Mouse (Mus musculus) testis, adult 2 months (tissue): Measurements from ENCODE around the gene Ly6f. TPM values are rescaled to one million over a fixed set of nuclear protein-coding genes. Genes with fewer than 3 reads are reported as not detected.

Experiments
- H3K27ac ChIP-seq: fragments of 200-500 bp; 2 replicates; pipeline ENCODE4 v1.5.1; 2012; ENCODE audit warnings: low read depth, low read length; ENCODE audit not compliant: control insufficient read depth, insufficient read depth
- H3K27me3 ChIP-seq: fragments of 200-500 bp; 2 replicates; pipeline ENCODE4 v1.6.1; 2012; ENCODE audit warnings: mild to moderate bottlenecking, low read length, moderate library complexity; ENCODE audit not compliant: control insufficient read depth, insufficient read depth
- H3K36me3 ChIP-seq: fragments of 200-500 bp; 2 replicates; pipeline ENCODE4 v1.6.1; 2012; ENCODE audit warnings: mild to moderate bottlenecking, low read length; ENCODE audit not compliant: control insufficient read depth, insufficient read depth
- H3K4me1 ChIP-seq: fragments of 200-500 bp; 2 replicates; pipeline ENCODE4 v1.6.1; 2012; ENCODE audit warnings: low read length; ENCODE audit not compliant: control insufficient read depth, insufficient read depth
- H3K4me3 ChIP-seq: fragments of 200-500 bp; 2 replicates; pipeline ENCODE4 v1.5.1; 2012; ENCODE audit warnings: low read depth, mild to moderate bottlenecking, low read length, moderate library complexity, mixed read lengths; ENCODE audit not compliant: control insufficient read depth
- CTCF ChIP-seq: fragments of 200-500 bp; IDR thresholded peaks from 2 replicates; pipeline ENCODE4 v1.5.1; 2012; ENCODE audit warnings: low read depth, mild to moderate bottlenecking, inconsistent platforms, low read length, moderate library complexity; ENCODE audit not compliant: control insufficient read depth, insufficient read depth, insufficient replicate concordance
- POLR2A ChIP-seq: fragments of 200-500 bp; IDR thresholded peaks from 2 replicates; pipeline ENCODE4 v1.6.1; 2012; ENCODE audit warnings: low read depth, mild to moderate bottlenecking, inconsistent platforms, low read length, moderate library complexity; ENCODE audit not compliant: control insufficient read depth
- polyA plus RNA-seq: library from polyadenylated mRNA; depleted of rRNA; stranded (reverse); fragments of >200 nt; gene quantifications from 2 replicates; pipeline ENCODE4 v1.2.3, GENCODE M21; 2012; rRNA removed

Gene Ly6f
- polyA plus RNA-seq: 23.7 TPM in 1 of 2 replicates, not detected in the other

- no peak within 1 kb of the TSS for H3K27ac ChIP-seq
- H3K4me3 ChIP-seq: no peak within 1 kb of the TSS
- no peaks in the 10 kb centered on the region for H3K4me1 ChIP-seq
- H3K27me3 ChIP-seq: no peaks in the 10 kb centered on the region
- no peaks in the 10 kb centered on the region for H3K36me3 ChIP-seq
- no peak for TF ChIP-seq POLR2A
These were observed at the start of gene Ly6f for GRCm38 (mm10) chr15:75268121-75268520. Gene Ly6f, plus strand, starts transcription at chr15:75268421.

- TF ChIP-seq POLR2A (no peak), CTCF (no peak)
- H3K27ac ChIP-seq: no peak overlapping the region
- no peak overlapping the region for H3K4me3 ChIP-seq
- H3K36me3 ChIP-seq: no peaks in the 10 kb centered on the region
- H3K4me1 ChIP-seq: no peaks in the 10 kb centered on the region; the same call in 1 of the 2 replicates
- no peaks in the 10 kb centered on the region for H3K27me3 ChIP-seq
These were observed 46.3 kb upstream of the Ly6f start for GRCm38 (mm10) chr15:75221942-75222341.

DNA sequence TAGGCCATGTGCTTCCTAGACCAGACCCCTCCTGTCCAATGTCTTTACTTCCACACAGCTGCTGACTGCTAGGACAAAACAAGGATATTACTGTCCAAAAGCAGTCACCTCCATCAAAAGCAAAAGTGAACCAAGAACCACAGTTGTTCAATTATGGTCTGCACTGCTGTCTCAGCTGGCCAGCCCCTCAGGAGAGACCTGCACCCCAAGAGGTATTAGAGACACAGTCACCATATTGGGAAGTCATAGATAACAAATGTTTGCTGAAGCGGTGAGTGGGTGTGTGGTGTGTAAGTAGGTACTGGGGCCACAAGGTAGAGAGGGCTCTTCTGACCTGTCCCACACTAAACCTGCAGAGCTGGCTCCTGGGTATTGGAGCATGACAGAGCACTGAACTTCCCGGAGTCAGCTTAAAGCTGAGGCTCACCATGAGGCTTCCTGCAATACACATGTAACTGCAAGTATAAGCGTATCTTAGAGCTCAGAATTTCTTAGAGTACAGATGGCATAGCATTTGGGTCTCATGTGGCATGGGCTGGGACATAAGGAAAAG is 30.4 kb upstream of the Ly6f start:
- H3K4me1 ChIP-seq: no peaks in the 10 kb centered on the region
- no peaks in the 10 kb centered on the region for H3K27me3 ChIP-seq
- no peak for TF ChIP-seq CTCF
- no peak for TF ChIP-seq POLR2A
- H3K4me3 ChIP-seq: no peak overlapping the region
- H3K27ac ChIP-seq: no peak overlapping the region
- H3K36me3 ChIP-seq: no peaks in the 10 kb centered on the region

DNA sequence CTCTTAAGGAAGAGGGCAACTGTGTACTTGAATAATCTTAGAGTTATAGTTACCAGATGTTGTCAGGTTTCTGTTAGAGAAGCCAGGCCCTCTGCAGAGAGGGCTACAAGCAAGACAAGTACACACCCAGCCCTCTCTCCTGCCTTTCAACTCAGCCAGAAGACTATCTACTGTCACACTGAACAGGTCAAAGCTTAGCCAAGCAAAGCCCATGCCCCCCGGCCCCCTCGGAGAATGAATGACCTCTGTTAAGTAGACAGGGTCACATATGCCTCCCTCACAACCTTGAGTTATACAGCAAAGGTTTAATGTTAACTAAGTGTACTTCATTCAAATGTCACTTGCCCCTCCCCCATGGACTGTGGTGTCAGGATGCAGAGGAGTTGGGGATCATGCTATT is 27.7 kb upstream of the Ly6f start:
- H3K4me1 ChIP-seq: no peaks in the 10 kb centered on the region
- H3K4me3 ChIP-seq: no peak overlapping the region
- no peaks in the 10 kb centered on the region for H3K27me3 ChIP-seq
- no peaks in the 10 kb centered on the region for H3K36me3 ChIP-seq
- H3K27ac ChIP-seq: no peak overlapping the region
- TF ChIP-seq POLR2A: no peak
- no peak for TF ChIP-seq CTCF

DNA sequence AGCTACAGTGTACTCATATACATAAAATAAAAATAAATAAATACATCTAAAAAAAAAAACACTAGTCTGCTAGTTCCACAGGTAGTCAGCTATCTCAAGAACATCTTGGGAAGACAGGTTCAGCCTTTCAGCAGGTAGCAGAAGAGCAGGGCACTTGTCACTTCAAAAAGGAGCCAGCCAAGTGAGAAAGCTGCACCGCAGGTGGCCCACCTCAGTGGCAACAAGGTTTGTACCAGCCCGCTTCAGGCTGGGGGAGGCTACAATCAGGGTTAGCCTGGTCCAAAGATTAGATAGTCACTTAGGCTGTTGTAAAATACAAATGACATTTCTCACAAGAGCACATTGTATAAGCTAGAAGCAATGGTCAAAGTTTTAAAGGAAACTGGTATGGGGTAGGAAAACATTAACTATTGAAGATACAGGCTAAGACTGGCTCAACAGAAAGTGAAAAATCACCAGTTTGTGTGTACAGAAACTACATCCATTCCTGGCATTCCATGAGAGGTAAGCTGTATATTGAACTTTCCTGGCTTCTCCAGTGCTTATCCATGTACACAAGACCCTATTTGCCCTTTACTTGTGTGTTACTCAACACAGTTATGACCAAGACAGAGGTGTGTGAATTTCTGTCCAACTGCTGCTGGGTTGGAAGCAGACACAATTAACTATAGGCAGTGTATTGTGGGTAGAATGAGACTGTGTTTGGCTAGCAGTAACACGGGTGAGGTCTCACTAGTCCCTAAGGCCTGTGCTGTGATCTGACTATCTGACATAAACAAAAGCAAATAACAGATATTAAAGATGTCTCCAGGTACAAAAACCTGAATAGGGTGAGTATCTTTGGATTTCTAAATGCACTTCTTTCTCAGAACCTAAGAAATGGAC is 25.2 kb upstream of the Ly6f start:
- Histone ChIP-seq H3K27ac (no peak overlapping the region), H3K36me3 (no peaks in the 10 kb centered on the region), H3K27me3 (no peaks in the 10 kb centered on the region), H3K4me1 (no peaks in the 10 kb centered on the region), H3K4me3 (no peak overlapping the region)
- TF ChIP-seq POLR2A: no peak
- no peak for TF ChIP-seq CTCF

DNA sequence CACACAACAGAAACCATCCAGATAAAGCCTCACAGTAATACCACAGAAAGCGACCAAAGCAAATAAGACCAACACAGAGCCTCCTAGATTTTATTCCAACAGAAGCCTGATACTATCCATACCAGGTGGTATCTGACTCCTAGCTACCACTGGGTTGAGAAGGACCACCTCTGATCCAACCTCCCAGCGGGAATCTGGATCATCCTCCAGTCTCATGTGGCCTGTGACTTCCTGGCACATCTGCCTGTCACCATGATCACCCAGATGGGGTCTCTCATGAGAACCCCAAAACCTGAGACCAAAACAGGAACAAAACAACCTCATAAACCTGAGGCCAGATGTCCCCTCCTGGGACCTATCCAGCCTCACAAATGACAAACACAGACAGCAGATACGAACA is 13.6 kb upstream of the Ly6f start:
- Histone ChIP-seq H3K27me3 (no peaks in the 10 kb centered on the region), H3K4me1 (no peaks in the 10 kb centered on the region), H3K36me3 (no peaks in the 10 kb centered on the region), H3K4me3 (no peak overlapping the region), H3K27ac (no peak overlapping the region)
- no peak for TF ChIP-seq POLR2A
- TF ChIP-seq CTCF: no peak

DNA sequence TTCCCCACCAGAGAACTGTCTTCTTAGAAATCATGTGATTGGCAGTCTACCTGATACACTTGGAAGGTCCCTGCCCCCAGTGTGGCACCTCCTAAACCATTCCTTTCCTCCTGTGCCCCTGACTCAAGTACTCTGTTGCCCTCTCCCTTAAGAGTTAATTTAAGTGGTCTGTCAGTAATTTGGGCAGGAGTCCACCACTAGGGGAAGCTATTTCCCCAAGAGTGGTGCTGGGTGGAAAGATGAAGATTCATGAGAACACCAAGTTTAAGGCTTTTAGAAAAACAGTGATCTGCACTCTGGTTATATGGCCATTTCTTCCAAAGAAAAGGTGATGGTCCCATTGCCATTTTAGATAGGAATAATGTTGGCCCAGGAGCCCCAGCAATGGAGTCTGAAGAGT is 2.4 kb upstream of the Ly6f start:
- TF ChIP-seq CTCF: no peak
- TF ChIP-seq POLR2A: no peak
- Histone ChIP-seq H3K4me3 (no peak overlapping the region), H3K36me3 (no peaks in the 10 kb centered on the region), H3K27ac (no peak overlapping the region), H3K27me3 (no peaks in the 10 kb centered on the region), H3K4me1 (no peaks in the 10 kb centered on the region)

GRCm38 (mm10) chr15:75266626-75267025 is 1.6 kb upstream of the Ly6f start:
- Histone ChIP-seq H3K4me3 (no peak overlapping the region), H3K27me3 (no peaks in the 10 kb centered on the region), H3K4me1 (no peaks in the 10 kb centered on the region), H3K36me3 (no peaks in the 10 kb centered on the region), H3K27ac (no peak overlapping the region)
- no peak for TF ChIP-seq POLR2A
- TF ChIP-seq CTCF: no peak
